Comparison of ENCODE assay signal across 12 mouse cellular contexts in genomic region chr17:34285848-34286247, GRCm38 (mm10). TPM values are rescaled to one million over a fixed set of nuclear protein-coding genes. Genes with fewer than 3 reads are reported as not detected.
A peak's percentile ranks its signal among the peaks of the same experiment; 100 is the strongest.
DNase-seq lines count a peak whose midpoint lies in the region; ATAC-seq and TF ChIP-seq lines count a peak whose summit lies in the region.
"Had no signal": no experiment of that assay in that cellular context is flagged by ENCODE, and none has a peak within 500 bp of the region (broad histone marks: within the 10 kb centered on the region; RNA-seq: fewer than 3 reads in every experiment).

No protein-coding gene starts in this region.

- no peaks in the 10 kb centered on the region for H3K9me3 ChIP-seq in heart, embryonic 11.5 days (replicated peaks; ENCODE audit: control insufficient read depth, low read length)
- H3K9me3 ChIP-seq: heart, embryonic 10.5 days; liver, embryonic 13.5 days; neural tube, embryonic 13.5 days had no signal

- 42% methylated on average over 4 of the region's 4 CpGs for WGBS in heart, adult 2 months
- 40% methylated on average over 4 of the region's 4 CpGs for WGBS in heart, embryonic 11.5 days (ENCODE audit: insufficient replicate concordance)
- 60% methylated on average over 4 of the region's 4 CpGs for WGBS in bone marrow, adult 2 months

- TF ChIP-seq CTCF in heart, adult 2 months (IDR thresholded peaks at IDR 0.05) = peak; percentile 59
- peak; percentile 78 for TF ChIP-seq CTCF in bone marrow, adult 2 months (IDR thresholded peaks at IDR 0.05; ENCODE audit: control insufficient read depth, insufficient read depth, low read length)

- no peak overlapping the region for H3K4me2 ChIP-seq in heart, embryonic 11.5 days
- H3K4me2 ChIP-seq: liver, embryonic 13.5 days; neural tube, embryonic 13.5 days had no signal

- H3K27me3 ChIP-seq in heart, adult 2 months (ENCODE audit: control insufficient read depth, insufficient read depth, low read length) = no peaks in the 10 kb centered on the region
- 0 out of 2 replicates have a peak, but pooled peaks cover 3% of the 10 kb centered on the region for H3K27me3 ChIP-seq in heart, embryonic 11.5 days (ENCODE audit: control insufficient read depth, insufficient read depth, low read length)
- H3K27me3 ChIP-seq: neural tube, embryonic 13.5 days had no signal

- H3K36me3 ChIP-seq in heart, adult 2 months (ENCODE audit: control insufficient read depth, insufficient read depth, low read length) = no peaks in the 10 kb centered on the region
- no peaks in the 10 kb centered on the region for H3K36me3 ChIP-seq in heart, embryonic 11.5 days (ENCODE audit: control insufficient read depth, insufficient read depth, low read length)
- H3K36me3 ChIP-seq: heart, embryonic 10.5 days; liver, embryonic 13.5 days; neural tube, embryonic 13.5 days had no signal

- intact Hi-C loops in heart, adult 2 months (cut with DNase I) = no loop called here

- ATAC-seq in heart, embryonic 11.5 days (replicated peaks; ENCODE audit: insufficient number of reproducible peaks, low FRiP score, low TSS enrichment) = no peak
- ATAC-seq in inflammation-experienced regulatory T-cells, adult 6 months = no peak

- no peak for TF ChIP-seq EP300 in heart, adult 2 months (IDR thresholded peaks at IDR 0.05; ENCODE audit: insufficient read depth, low read depth, low read length)

- no peaks in the 10 kb centered on the region for H3K4me1 ChIP-seq in heart, adult 2 months (ENCODE audit: control insufficient read depth, insufficient read depth, low read length)
- no peaks in the 10 kb centered on the region for H3K4me1 ChIP-seq in heart, embryonic 11.5 days (ENCODE audit: control insufficient read depth, insufficient read depth, low read length)
- H3K4me1 ChIP-seq in bone marrow, adult 2 months (ENCODE audit: control insufficient read depth, insufficient read depth, low read length) = no peaks in the 10 kb centered on the region; the same call in 1 of the 2 replicates
- H3K4me1 ChIP-seq: heart, embryonic 10.5 days; liver, embryonic 13.5 days; neural tube, embryonic 13.5 days had no signal

- H3K9ac ChIP-seq in heart, adult 2 months (ENCODE audit: low read depth, low read length) = no peak overlapping the region
- H3K9ac ChIP-seq in heart, embryonic 11.5 days (ENCODE audit: low read depth, low read length) = no peak overlapping the region
- H3K9ac ChIP-seq: liver, embryonic 13.5 days; neural tube, embryonic 13.5 days had no signal

- no peak for TF ChIP-seq POLR2A in heart, adult 2 months (IDR thresholded peaks at IDR 0.05; ENCODE audit: insufficient read depth, low read depth, low read length)
- no peak for TF ChIP-seq POLR2A in bone marrow, adult 2 months (IDR thresholded peaks at IDR 0.05; ENCODE audit: borderline replicate concordance, control insufficient read depth, low read depth, low read length)

- no peak overlapping the region for H3K27ac ChIP-seq in heart, adult 2 months
- no peak overlapping the region for H3K27ac ChIP-seq in heart, embryonic 11.5 days (ENCODE audit: low read depth, low read length)
- no peak overlapping the region for H3K27ac ChIP-seq in bone marrow, adult 2 months (ENCODE audit: control insufficient read depth, insufficient read depth, low read depth, low read length, poor library complexity)
- H3K27ac ChIP-seq: heart, embryonic 10.5 days; liver, embryonic 13.5 days; neural tube, embryonic 13.5 days had no signal

- DNase-seq in heart, adult 2 months = peak in 1 of 2 experiments; percentile 39
- peak; percentile 62 for DNase-seq in A20 (ENCODE audit: low read depth, low spot score)
- DNase-seq in lung, postnatal 10 days = peak; percentile 62
- no peak for DNase-seq in ovary, postnatal 36 days (ENCODE audit: low spot score)
- DNase-seq in adipocyte (ENCODE audit: low spot score) = no peak
- DNase-seq: liver, embryonic 13.5 days had no signal

- no peak overlapping the region for H3K4me3 ChIP-seq in heart, adult 2 months
- no peak overlapping the region for H3K4me3 ChIP-seq in heart, embryonic 11.5 days (ENCODE audit: low read depth, low read length)
- H3K4me3 ChIP-seq in bone marrow, adult 2 months (replicated peaks; ENCODE audit: control insufficient read depth, low read depth, low read length) = peak overlapping the region; percentile 14
- H3K4me3 ChIP-seq: heart, embryonic 10.5 days; liver, embryonic 13.5 days; neural tube, embryonic 13.5 days had no signal

- no peaks in the 10 kb centered on the region for H3K79me2 ChIP-seq in heart, adult 2 months (replicated peaks; ENCODE audit: control insufficient read depth, insufficient read depth, low read length)

RNA-seq across cellular contexts. Expression of gene H2-Aa, which starts 1.8 kb away (rescaled TPM):
- total RNA-seq in heart, adult 2 months (2021) = 10 to 100 TPM; 26.8 to 38.4 TPM
- polyA plus RNA-seq in heart, adult 2 months (2012; rRNA removed) = 99.0 and 141 TPM in 2 replicates
- polyA plus RNA-seq in heart, embryonic 11.5 days (2014; fragmentation: Nextera tagmentation; extraction: Ambion mirVana) = not detected in 2 replicates
- polyA plus RNA-seq in bone marrow, adult 2 months (2011; ENCODE audit: insufficient read depth, insufficient read length, low replicate concordance, missing spikeins) = 65.0 and 143 TPM in 2 replicates
- polyA plus RNA-seq in inflammation-experienced regulatory T-cells, adult 6 months (2017; shearing (Covaris generic)) = 10 to 100 TPM in 2 of 3 experiments, 1 to 10 TPM in 1; 9.3 to 75.1 (median 44.7) TPM

RNA-seq across cellular contexts. Expression of gene H2-Eb1, which starts 19.8 kb away (rescaled TPM):
- 10 to 100 TPM; 28.9 to 36.5 TPM for total RNA-seq in heart, adult 2 months (2021)
- polyA plus RNA-seq in heart, adult 2 months (2012; rRNA removed) = 49.5 and 74.4 TPM in 2 replicates
- polyA plus RNA-seq in heart, embryonic 11.5 days (2014; fragmentation: Nextera tagmentation; extraction: Ambion mirVana) = 1.5 and 2.3 TPM in 2 replicates
- 32.6 and 82.7 TPM in 2 replicates for polyA plus RNA-seq in bone marrow, adult 2 months (2011; ENCODE audit: insufficient read depth, insufficient read length, low replicate concordance, missing spikeins)
- 10 to 100 TPM; 15.0 to 67.6 (median 57.7) TPM for polyA plus RNA-seq in inflammation-experienced regulatory T-cells, adult 6 months (2017; shearing (Covaris generic))

RNA-seq across cellular contexts. Expression of gene H2-Ab1, which starts 28.4 kb away (rescaled TPM):
- total RNA-seq in heart, adult 2 months (2021) = 10 to 100 TPM; 21.1 to 25.7 TPM
- polyA plus RNA-seq in heart, adult 2 months (2012; rRNA removed) = 114 and 190 TPM in 2 replicates
- polyA plus RNA-seq in heart, embryonic 11.5 days (2014; fragmentation: Nextera tagmentation; extraction: Ambion mirVana) = 11.7 and 13.5 TPM in 2 replicates
- polyA plus RNA-seq in bone marrow, adult 2 months (2011; ENCODE audit: insufficient read depth, insufficient read length, low replicate concordance, missing spikeins) = 73.7 and 175 TPM in 2 replicates
- polyA plus RNA-seq in inflammation-experienced regulatory T-cells, adult 6 months (2017; shearing (Covaris generic)) = 10 to 100 TPM in 2 of 3 experiments, 1 to 10 TPM in 1; 4.3 to 76.2 (median 34.9) TPM

RNA-seq across cellular contexts. Expression of gene H2-Eb2, which starts 39.6 kb away (rescaled TPM):
- total RNA-seq in heart, adult 2 months (2021) = not detected
- 0.09 and 0.33 TPM in 2 replicates for polyA plus RNA-seq in heart, adult 2 months (2012; rRNA removed)
- polyA plus RNA-seq in heart, embryonic 11.5 days (2014; fragmentation: Nextera tagmentation; extraction: Ambion mirVana) = not detected in 2 replicates
- 0.29 and 0.60 TPM in 2 replicates for polyA plus RNA-seq in bone marrow, adult 2 months (2011; ENCODE audit: insufficient read depth, insufficient read length, low replicate concordance, missing spikeins)
- under 1 TPM in 2 of 3 experiments, not detected in 1; 0.28 to 0.44 TPM for polyA plus RNA-seq in inflammation-experienced regulatory T-cells, adult 6 months (2017; shearing (Covaris generic))
- polyA plus RNA-seq: cortical plate, adult 2 months; heart, embryonic 10.5 days; liver, embryonic 13.5 days had no signal

RNA-seq across cellular contexts. Expression of gene H2-Ob, which starts 47.1 kb away (rescaled TPM):
- total RNA-seq in heart, adult 2 months (2021) = 1 to 10 TPM in 1 of 2 experiments, under 1 TPM in 1; 0.55 to 1.0 TPM
- 3.5 and 6.2 TPM in 2 replicates for polyA plus RNA-seq in heart, adult 2 months (2012; rRNA removed)
- polyA plus RNA-seq in heart, embryonic 11.5 days (2014; fragmentation: Nextera tagmentation; extraction: Ambion mirVana) = not detected in 2 replicates
- polyA plus RNA-seq in bone marrow, adult 2 months (2011; ENCODE audit: insufficient read depth, insufficient read length, low replicate concordance, missing spikeins) = 30.9 and 72.2 TPM in 2 replicates
- 10 to 100 TPM in 2 of 3 experiments, 1 to 10 TPM in 1; 8.4 to 87.4 (median 63.4) TPM for polyA plus RNA-seq in inflammation-experienced regulatory T-cells, adult 6 months (2017; shearing (Covaris generic))
- polyA plus RNA-seq: heart, embryonic 10.5 days; neural tube, embryonic 13.5 days had no signal

Comparison
In these comparisons a context has a peak if more than half of its experiments do, and no peak if none do; other contexts are left out.
1. RNA of gene H2-Aa, which starts 1.8 kb away (polyA plus RNA-seq): 65.0 to 143 TPM in bone marrow, adult 2 months, 99.0 to 141 TPM in heart, adult 2 months and 9.3 to 75.1 TPM in inflammation-experienced regulatory T-cells, adult 6 months; not detected in heart, embryonic 11.5 days; every median in the first group is over 10 times any median in the second.
2. DNase-seq: peak in A20 (single experiment) and lung, postnatal 10 days (single experiment); none in ovary, postnatal 36 days (single experiment) and adipocyte (single experiment).